Mouse (Mus musculus): ENCODE results near the gene Ddx6.
"Not testable (repeated sequence)": the region's sequence is repeated elsewhere in the genome, so short reads cannot be mapped to it uniquely, and the experiment has no call there.

Ddx6 gene

DNA sequence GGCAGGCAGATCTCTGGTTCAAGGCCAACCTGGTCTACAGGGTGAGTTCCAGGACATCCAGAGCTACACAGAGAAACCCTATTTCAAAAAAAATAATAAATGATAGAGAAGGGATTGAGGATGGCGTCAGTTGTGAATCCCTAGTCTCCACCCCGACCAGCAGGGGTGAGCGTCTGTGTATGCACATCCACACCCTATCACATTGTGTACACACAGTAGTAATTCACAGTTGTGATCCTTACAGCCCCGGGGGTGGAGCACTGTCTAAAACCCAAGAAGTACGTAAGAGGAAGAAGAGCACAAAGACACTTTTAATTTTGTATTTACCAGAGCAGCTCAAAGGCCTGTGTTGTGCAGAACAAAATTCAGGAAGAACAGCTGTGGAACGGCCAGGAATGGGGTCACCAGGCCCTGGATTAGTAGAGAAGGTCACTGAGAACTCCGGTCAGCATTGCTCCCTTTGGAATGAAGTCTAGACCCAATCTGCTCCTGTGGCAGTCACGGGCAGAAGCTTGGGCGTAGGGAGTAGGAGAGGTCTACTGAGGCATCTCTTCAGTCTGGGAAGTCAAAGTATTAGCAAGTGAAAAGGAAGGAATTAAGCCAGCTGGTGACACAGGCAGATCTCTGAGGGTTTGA lies 9.7 kb upstream of the Ddx6 start:
- DNase-seq, result no peak

DNA sequence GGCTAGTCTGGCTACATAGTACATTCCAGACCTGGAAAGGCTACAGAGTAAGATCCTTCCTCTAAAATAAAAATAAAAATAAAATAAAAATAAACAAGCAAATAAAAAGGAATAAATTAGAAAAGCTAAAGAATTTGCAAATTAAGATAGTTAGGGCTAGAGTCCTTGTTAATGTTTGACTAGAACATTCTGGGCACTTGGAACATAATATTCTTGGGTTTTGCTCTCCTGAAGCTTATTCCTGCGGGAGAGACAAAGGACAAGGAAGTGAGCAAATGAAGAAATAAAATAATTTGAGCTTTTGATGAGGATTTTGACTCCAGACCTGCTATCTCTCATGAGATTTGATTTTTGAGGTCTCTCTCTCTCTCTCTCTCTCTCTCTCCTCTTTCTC lies 9.2 kb upstream of the Ddx6 start:
- DNase-seq, result no peak

GRCm38 (mm10) chr9:44597742-44598141 lies 7.0 kb upstream of the Ddx6 start:
- no peak for DNase-seq

DNA sequence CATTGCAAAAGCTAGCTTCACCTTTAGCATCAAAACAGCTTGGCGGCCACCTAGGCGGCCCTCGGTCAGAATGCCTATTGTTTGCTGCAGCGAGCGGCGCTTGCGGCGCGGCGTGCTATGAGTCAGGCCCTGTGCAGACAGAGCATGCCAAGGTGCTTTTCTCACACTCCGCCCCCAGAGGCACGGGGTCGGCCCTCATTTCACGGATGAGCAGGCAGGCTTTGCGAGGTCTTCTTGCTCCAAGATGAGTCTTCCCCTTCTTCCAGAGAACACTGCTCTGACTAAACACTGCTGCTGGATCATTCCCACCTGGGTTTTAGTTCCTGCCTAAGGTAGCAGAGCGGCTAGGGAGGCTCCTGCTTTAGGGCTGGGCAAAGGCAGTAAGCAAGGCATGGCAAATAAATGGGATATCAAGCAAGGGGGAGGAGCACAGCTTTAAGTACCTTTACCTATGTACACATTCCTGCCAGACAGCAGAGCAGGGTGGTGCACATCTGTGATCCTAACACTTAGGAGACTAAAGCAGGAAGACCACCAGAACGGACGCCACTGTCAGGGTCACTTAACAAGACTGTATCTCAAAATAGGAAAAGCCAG lies 5.7 kb upstream of the Ddx6 start:
- no peak for DNase-seq

GRCm38 (mm10) chr9:44599616-44600015 lies 5.1 kb upstream of the Ddx6 start:
- DNase-seq, result no peak

DNA sequence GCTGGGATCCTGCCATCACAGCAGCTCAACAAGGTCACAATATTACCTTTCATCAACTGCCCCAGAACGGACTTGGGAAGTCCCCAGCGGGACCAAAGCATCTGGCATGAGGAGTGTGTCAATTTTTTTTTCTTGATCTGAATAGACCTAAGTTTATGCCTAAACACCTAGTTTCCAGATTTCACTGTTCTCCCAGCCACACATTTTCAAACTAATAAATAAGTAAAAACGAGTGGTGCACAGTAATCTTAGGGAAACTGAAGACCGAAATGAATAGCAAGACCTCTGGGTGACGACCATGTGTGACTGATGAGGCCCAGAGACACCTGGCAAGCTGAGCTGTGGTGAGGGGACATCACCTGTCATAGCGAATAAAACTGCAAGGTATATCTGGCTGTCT lies 3.9 kb upstream of the Ddx6 start:
- no peak for DNase-seq

DNA sequence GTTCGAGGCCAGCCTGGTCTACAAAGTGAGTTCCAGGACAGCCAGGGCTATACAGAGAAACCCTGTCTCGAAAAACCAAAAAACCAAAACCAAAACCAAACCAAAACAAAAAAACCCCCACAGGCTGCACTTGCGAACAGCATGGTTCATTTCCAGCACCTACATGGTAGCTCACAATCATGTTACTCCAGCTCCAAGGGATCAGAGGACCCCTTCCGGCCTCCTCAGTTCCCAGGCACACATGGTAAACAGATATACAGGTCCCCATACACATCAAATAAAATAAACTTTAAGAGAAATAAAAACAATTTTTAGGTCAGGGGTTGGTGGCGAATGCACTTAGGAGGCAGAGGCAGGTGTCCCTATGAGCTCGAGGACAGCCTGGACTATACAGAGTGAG lies 1.9 kb upstream of the Ddx6 start:
- no peak for DNase-seq

- DNase-seq, result peak; percentile 36
Observed at GRCm38 (mm10) chr9:44603454-44604289, 1.0 kb upstream of the Ddx6 start.

GRCm38 (mm10) chr9:44604290-44604778 lies 358 bp upstream of the Ddx6 start:
- peak; percentile 76 for DNase-seq

DNA sequence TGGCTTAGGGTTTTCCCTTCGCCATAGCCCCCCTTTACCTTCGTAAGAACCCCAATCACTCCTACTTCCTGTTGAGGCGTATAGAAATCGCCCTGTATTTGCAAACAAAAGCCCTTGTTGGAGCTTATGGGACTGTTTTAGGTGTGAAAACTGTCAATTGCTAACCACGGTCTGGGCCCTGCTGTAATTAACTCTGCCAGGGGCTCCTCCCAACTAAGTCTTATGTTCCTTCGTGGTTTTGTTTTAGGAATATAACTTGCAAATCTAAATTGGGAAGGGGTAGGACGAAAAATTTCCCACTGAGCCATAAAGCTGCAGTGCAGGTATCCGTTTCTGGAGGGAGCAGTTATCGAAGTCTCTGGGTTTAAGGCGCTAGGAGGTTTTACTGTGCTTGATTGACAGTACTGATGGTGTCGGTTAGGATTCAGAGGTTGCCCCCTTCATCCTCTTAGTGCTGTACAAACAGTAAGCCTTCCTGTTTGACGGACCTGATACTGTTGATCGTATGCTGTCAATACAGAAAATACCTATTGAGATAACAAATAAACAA lies 999 bp downstream of the Ddx6 start:
- no peak for DNase-seq

DNA sequence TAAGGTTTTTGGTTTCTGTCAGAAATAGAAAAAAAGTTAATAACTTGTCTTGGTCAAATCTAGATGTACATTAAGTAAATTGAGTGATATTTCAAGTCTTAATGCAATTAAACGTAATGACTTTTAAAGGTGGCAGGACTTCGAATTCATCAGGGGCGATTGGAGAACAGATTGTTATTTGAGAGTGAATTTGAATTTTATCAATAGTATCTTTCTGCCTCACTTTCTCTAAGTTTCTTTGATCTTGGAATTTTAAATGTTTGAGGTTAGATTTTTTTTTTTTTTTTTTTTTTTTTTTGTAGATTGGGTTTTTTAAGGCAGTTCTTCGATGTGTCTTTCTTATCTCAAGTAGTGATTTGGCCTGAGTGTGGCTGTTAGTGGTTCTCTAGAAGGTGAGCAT lies 2.0 kb downstream of the Ddx6 start:
- DNase-seq, result no peak

GRCm38 (mm10) chr9:44607306-44607705 lies 2.6 kb downstream of the Ddx6 start:
- no peak for DNase-seq

DNA sequence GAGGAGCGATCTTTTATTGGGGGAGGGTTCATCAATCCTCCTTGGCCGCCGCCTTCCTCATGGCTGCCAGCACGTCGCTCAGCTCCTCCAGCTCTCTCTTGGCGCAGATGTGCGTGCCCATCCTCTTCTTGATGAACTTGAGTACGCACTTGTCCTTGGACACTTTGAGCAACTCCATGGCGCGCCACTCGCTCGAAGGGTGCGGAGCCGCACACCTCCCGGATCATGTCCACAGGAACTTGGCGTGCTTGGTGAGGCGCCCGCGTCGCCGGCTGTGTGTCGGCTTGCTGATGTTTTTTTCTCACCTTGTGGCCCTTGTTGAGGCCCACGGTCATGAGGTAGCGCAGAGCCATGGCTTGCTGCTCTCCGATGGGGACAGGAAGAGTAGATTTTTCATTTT lies 5.7 kb downstream of the Ddx6 start:
- DNase-seq, result no peak

DNA sequence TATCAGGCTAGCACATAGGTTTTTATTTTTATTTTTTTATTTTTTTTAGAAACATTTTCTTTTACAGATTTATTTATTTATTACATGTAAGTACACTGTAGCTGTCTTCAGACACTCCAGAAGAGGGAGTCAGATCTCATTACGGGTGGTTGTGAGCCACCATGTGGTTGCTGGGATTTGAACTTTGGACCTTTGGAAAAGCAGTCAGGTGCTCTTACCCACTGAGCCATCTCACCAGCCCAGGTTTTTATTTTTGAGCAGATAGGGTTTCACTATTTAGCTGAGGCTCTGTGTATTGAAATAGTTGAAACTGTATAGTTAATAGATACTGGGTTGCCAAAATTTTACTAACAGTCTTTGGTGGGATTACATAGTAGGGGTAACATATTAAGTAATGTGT lies 8.4 kb downstream of the Ddx6 start:
- DNase-seq, result not testable (repeated sequence)

DNA sequence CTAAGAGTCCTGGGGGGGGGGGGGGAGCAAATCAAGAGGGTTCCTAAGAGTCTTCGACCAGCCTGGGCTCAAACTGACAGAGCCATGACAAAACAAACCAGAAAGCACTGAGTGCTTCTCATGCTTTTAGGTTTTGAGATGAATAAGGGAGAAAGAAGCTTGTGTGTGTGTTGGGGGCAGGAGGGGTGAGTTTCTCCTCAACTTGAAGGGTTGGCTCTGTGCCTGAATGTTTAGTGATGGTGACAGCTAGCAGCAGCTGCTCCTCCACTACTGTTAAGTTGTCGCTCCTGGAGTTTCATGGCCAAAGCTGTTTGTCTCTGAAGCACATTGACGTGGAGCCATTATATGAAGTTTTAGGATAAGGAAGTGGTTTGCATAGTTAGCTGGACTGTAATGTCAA lies 16.4 kb downstream of the Ddx6 start:
- DNase-seq, result peak; percentile 56

GRCm38 (mm10) chr9:44624390-44624789 lies 19.7 kb downstream of the Ddx6 start:
- no peak for DNase-seq

DNA sequence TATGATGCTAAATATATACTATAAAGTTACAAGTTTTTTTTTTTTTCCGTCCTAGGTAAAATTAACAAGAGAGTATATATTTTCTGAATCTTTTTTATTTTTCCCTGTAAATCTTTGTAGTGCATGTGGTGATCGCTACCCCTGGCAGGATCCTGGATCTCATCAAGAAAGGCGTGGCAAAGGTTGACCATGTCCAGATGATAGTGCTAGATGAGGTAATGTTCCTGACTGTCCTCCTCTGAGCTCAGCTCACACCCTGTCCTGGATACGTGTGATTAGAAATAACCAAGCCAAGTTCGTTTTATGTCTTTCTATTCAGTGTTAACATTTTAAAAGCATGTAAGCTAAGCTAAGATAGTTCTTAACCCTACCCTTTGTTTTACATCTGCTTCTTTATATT lies 21.6 kb downstream of the Ddx6 start:
- DNase-seq, result no peak

DNA sequence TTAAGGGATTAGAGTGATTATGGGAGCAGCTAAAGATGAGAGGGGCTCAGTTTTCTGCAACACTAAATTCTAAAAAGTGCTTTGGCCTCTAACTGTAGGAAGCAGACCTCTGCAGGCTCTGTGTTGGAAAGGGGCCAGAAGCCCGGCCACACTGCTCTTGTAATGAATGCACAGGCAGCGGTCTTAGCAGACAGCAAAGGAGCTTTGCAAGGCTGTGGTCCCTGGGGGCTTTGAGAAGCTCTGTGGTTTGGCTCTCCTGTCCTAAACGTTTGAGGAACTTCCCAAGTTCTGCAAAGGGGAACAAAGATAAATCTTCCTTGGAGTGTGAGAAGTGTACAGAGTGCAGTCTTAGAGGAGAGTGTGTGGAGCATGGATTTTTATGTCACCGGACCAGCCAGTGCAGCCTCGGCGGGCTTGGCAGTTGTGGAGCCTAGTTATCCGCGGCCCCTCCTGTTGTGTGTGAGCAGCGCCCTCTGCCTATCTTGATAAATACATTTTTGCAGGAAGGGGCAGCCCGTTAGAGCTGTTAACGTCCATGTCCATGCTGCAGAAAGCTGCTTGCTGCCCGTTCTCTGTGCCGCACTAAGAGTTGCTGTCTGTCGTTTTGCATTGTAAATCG lies 33.0 kb downstream of the Ddx6 start:
- no peak for DNase-seq

DNA sequence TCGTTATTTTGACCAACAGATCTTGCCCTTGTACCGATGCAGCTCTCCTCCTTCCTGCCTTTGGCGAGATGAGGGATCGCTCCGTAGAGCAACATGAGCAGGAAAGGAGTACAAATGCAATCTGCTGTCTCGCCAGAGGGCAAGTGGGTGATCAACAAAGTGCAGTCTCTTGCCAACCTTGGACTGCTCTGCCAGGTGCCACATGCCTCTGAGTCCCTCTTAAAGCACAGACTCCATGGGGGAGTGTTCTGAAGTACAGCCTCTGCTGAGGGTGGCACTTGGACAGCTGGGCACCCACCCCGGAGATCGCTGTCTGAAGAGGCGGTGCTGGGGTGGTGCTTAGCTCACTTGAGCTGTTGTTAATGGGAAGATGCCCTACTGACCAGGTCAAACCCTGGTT lies 34.0 kb downstream of the Ddx6 start:
- DNase-seq, result not testable (repeated sequence)

GRCm38 (mm10) chr9:44640028-44640427 lies 35.3 kb downstream of the Ddx6 start:
- DNase-seq, result not testable (repeated sequence)

DNA sequence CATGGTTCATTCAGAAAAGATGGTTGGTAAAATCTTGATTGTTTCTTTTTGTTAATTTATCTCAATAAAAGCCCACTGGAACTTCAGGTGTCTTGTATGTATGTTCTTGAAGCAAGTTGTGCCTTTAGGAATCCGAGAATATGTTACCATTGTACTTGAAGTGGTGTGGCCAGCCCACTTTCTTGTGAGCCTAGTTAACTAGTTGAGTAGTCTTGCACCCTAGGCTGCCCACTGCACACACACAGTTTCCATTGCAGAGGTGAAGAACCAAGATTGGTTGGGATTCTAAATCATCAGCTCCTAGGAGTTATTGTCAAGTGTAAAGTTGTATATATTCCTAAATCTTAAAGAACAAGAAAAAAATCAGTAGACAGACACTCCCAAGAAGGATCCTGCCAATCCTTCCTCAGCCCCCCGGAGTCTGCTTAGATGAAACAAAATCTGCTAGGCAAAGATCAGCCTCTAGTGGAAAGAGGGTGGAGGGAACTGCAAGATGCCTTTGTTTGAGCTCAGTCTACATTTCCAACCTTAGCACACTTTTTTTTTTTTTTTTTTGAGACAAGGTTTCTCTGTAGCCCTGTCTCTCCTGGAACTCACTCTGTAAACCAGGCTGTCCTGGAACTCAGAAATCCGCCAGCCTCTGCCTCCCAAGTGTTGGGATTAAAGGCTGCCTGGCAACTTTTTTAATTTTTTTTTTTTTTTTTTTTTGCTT lies 36.1 kb downstream of the Ddx6 start:
- DNase-seq, result no peak

DNA sequence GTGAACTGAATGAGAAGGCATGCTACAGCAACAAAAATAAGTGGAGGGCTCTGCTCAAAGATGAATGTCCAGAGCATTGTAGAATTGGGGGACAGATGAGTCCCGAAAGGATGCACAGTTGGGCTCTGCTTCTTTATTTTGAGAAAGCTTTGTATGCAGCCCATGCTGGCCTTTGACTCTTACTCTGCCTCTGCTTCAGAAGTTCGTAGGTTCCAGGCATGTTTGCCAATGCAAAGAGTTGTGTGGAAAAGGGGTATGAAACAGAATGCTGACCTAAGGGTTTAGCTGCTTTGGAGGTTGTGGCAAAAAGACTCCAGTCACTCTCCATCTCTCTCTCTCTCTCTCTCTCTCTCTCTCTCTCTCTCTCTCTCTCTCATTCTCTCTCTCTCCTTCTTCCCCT lies 36.9 kb downstream of the Ddx6 start:
- no peak for DNase-seq

DNA sequence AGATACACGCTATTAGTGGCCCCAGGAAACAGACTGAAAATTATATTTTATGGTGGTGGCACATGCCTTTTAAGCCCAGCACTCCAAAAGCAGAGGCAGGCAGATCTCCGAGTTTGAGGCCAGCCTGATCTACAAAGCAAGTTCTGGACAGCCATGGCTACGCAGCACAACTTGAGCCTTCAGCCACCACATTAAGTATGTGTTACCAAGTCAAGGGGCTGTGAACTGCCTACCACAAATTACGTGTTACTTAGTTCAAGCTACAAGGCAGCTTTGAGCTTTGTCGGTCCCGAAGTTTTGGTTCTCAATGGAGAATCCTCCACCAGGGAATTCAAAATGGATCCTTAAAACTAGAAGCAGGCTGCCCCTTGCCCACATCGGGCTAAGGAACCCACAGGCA lies 38.4 kb downstream of the Ddx6 start:
- no peak for DNase-seq

Measured in lung, postnatal 14 days (tissue).